Mouse (Mus musculus) megakaryocyte, embryonic 14.5 days (primary cell): ENCODE results near the gene Dcxr.

Experiments used
- FLI1 ChIP-seq: IDR thresholded peaks from 2 replicates; pipeline ENCODE4 v1.6.1; 2012; ENCODE audit warnings: low read length, inconsistent platforms, mixed read lengths
- GATA1 ChIP-seq: IDR thresholded peaks from 3 replicates; pipeline ENCODE4 v1.6.1; 2012; ENCODE audit warnings: mixed read lengths, low read length, inconsistent platforms, borderline replicate concordance

GRCm38 (mm10) chr11:120679909-120680308 is 47.2 kb downstream of the Dcxr start:
- TF ChIP-seq GATA1: no peak
- TF ChIP-seq FLI1: no peak
